Mouse (Mus musculus): Measurements from ENCODE around the gene Tmem186.

The Tmem186 gene

DNA sequence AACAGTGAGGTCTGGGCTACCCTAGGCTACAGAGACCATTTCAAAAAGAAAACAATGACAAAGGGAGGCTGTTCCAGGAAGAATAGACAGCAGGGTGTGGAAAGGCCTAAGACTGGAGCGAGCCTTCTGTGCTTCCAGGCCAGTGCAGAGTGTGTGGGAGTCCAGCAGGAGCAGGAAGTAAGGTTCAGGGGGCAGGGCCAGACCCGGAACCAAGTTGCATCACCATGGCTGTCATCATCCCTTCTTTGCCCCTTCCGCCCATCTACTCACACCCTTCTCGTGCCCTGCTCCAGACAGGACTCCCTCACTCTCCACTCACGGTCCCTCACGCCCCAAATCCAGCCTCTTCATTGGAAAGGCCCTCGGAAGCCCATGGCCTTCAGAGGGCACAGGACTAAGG lies 29.7 kb upstream of the Tmem186 start:
- no peak for DNase-seq (ENCODE audit: low read depth, low spot score)

DNA sequence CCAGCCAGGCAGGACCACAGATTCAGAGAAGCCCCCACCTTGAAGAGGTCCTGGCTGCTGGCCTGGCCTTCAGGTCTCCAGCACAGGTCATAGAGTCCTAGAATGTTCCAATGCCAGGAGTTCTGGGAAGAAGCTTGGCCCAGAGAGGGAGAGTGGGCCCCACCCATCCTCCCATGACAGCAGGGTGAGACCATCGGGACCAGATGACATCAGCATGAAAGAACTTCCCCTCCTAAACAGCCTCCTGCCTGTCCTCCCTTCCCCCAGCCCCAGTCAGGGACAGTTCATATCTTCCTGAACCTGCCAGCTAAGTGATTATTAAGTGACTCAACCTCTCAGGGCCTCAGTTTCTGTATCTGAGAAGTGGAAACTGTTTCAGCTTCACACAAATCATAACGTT lies 28.9 kb upstream of the Tmem186 start:
- DNase-seq (ENCODE audit: low read depth, low spot score), result no peak

DNA sequence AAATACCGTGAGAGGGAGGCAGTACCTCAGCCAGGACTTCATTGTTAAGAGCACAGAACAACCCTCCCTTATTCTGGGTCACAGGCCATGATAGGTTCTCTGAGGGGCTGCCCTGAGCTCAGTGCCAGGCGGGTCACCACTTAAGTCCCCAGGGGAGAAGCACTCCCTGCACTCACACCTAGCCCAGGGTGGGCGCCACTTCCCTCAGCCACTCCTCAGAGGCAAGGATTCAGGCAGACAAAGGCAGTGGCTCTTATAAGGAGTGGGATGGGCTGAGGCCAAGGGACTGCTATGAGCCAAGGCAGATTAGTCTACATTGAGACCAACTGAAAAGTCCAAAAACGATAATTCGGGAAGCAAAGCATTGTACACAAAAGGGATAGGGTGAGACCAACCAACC lies 27.9 kb upstream of the Tmem186 start:
- no peak for DNase-seq (ENCODE audit: low read depth, low spot score)

DNA sequence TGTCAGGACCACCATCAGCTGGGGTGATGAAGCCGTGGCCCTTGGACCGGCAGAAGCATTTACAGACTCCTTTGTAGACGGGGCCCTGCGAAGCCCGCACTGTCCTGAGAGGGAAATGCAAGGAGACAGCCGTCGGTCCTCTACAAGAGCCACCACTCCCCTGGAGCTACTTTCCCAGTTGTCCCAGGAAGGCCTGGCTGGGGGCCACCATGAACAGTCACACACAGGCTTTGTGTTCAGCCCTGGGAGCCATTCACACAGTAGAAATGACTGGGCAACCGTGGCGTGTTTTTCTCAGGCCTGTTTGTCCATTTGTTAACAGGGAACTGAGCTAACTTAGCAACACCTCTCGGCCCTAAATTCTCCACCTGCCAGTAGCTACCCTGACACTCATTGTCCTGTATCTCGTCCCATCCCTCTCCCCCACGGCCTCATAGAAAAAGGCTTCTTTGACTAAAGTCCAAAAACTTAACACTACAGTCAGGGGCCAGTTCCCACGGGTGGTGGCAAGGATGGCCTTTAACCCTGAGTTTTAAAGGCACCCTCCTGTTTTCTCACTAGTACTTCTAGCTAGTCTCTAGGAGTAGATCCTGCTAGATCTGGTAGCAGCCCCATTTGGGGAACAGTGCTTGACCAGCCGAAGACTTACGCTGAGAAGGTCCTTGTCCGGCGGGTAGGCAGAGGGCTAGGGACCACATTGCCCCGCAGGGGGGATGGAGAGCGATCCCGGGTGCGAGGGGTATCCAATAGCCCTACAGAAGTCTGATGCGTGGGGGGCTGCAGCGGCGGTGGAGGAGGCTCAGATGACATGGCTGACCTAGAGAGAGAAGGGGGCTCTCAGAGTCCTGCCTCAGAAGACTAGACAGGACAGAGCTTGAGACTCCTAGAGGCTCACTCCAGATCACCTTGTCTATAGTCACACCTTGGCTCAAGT lies 26.4 kb upstream of the Tmem186 start:
- DNase-seq (ENCODE audit: low read depth, low spot score), result no peak

DNA sequence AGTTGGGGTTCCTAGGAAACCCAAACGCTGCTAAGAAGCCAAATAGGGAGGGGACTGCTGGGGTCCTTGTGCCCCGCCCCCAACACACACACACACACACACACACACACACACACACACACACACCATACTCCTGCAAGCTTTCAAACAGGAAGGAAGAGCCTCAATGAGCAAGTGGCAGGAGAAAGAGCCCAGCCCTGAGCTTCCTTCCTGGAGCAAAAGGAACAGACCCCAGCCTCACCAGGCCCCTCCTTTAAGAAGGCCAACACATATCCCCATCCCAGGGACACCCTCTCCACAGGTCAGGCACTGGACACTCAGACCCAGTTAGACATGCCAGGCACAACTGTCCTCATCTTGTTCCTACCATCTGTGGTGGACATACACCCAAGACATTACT lies 25.5 kb upstream of the Tmem186 start:
- no peak for DNase-seq (ENCODE audit: low read depth, low spot score)

DNA sequence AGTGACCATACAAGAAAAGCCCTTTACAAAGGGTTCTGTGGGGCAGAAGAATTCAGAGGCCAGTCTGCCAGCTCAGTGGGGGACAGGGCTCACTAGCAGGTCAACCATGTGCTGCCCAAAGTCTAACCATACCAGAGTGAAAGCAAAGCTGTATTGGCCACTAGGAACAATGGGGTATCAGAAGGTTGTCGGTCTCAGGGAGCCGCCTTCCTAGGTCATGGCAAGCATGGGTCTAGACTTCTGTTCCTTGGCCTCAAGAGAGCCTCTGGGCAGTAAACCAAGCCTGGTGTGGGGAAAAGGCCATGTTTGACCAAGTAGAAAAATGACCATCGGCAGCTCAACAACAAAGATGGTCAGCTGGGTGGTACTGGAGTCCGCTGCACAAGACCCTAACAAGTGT lies 21.3 kb upstream of the Tmem186 start:
- no peak for DNase-seq (ENCODE audit: low read depth, low spot score)

DNA sequence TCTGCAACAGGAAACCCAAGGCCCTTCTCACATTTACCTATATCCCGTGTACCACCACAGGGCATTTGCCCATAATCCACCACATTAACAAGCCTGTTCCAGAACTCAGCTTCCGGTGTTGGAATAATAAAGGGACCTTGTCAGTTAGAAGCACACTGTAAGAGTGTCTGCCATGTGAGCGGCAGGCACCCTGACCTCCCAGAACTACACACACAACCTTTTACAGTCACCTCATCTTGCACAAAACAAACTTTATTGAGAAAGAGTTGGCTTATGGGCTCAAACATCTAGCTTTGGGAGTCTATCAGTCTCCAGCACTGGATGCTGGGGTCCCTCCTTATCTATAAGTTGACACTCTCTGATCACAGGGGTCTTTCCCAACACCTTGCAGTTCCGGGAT lies 20.8 kb upstream of the Tmem186 start:
- no peak for DNase-seq (ENCODE audit: low read depth, low spot score)

DNA sequence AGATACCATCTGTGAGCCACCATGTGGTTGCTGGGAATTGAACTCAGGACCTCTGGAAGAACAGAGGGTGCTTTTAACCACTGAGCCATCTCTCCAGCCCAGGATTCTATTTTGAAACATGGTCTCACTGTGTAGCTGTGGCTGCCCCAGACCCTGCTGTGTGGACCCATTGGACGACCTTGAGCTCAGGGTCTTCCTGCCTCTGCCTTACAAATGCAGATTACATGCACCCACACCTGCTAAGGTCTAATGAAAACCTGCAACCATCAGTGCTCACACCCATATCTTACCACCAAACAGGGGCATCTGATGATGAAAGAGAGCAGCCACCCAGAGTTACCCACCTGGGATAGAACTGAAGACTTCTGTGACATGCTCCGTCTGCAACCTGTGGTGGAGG lies 18.7 kb upstream of the Tmem186 start:
- no peak for DNase-seq (ENCODE audit: low read depth, low spot score)

DNA sequence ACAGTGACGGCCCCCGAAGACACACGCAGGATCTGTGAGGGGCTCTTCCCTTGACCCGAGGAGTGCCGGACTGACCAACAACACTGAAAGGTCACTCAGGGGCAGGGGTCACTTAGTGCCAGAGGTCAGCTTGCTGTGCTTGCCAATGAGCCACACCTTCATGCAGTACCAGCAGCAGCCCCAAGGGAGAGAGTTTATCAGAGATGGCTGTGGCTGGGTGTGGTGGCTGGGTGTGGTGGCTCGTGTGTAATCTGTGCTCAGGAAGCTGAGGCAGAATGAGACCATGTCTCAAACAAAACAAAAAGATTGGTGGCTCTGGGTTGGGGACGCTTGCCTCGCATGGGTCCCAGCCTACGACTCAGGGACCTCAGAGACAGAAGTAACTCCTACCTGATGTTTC lies 18.1 kb upstream of the Tmem186 start:
- DNase-seq (ENCODE audit: low read depth, low spot score), result no peak

DNA sequence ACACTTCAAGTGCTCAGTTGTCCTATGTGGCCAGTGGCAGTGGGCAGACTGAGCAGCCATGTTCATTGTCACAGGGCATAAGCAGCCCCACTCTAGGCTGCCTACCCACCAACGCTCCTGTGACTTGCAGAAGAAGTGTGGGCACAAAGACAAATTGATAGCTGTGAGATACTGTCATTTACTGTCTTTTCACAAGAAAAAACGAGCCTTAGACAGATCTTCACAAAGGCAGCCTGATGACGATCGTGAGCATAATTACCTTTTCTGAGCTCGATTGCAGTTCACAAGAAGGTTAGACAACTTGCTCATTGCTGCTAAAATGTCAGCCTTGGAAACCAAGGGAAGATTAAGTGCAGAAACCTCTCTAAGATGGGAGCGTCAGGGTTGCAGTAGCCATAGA lies 17.6 kb upstream of the Tmem186 start:
- DNase-seq (ENCODE audit: low read depth, low spot score), result no peak

DNA sequence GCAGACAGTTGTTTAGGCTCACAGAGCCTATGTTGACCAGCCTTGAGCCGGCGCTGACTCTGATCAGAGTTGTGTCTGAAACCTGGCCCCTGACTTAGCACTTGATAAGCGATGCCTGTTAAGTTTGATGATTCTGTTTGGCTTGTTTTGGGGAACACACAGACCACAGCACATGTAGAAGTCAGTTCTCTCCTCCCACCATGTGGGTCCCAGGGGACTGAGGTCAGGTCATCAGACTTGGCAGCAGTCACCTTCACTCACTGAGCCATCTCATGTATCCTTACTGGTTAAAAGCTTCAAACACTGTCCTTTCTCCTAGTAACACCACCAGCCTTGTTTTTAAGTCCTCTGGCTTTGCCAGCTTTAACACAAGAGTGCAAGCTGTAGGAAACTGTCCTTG lies 12.5 kb upstream of the Tmem186 start:
- DNase-seq (ENCODE audit: low read depth, low spot score), result no peak

DNA sequence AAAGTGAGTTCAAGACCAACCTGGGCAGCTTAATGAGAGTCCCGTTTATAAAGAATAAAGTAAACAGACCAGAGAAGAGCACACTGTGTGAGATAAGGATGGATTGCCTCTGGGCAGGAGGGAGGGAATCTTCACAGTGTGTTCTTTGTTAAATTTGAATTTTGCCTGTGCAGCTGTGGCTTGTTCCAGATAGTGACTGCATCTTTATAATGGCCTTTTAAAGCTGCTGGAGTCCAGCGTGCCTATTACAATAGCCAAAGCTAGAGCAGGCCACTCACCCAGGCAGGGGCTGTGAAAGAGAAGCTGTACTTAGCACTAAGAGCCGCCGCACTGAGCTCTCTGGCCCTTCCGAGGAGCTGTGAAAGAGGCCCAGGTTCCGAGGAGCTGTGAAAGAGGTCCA lies 8.0 kb upstream of the Tmem186 start:
- peak; percentile 33 for DNase-seq (ENCODE audit: low read depth, low spot score)

DNA sequence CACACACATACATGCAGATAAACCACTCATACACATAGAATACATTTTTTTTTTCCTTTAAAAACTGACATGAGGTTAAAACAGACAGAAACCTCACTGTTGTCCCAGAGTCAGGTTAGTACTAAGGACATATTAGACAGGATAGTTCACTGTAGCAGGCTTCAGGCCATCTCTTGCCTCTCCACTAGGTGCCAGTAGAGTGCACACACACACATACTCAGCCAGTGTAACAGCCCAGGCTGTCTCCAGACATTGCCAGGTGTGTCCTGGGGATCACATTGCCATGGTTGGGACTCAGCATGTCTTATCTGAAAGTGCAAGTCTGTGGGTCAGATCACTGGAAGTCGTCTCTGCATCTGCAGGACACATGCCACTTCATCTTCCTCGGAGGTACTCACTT lies 6.3 kb upstream of the Tmem186 start:
- DNase-seq (ENCODE audit: low read depth, low spot score), result no peak

DNA sequence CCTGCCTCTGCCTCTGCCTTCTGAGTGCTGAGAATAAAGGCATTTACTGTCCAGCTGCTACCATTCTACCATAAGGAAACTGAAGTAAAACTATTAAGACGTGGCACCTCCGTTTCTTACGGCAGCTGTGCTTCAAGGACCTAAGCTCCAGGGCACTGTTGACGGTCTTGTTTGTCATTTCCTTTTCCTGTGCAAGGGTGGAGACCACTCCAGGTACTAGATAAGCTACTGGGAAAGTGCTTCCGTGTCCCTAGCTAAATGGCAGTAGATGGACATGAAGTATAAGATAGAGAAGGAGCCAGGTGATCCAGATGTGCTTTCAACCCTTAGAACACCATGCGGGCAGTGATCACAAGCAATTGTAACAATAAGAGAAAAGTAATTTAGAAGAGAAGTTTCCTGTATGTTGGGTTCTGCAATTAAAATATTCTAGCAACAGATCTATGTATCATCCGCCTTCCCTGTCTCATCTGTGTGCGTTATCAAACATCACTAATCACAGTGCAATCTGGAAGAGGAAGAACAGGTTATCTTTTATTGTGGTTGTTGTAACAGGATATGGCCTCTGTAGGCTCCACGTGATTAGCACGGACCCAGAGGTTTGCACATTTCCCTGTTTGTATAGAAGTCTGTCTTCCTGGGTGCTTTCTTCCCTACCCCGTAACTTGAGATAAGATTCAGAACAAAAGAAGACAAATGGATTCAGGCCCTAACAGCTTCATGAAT lies 2.1 kb upstream of the Tmem186 start:
- DNase-seq (ENCODE audit: low read depth, low spot score), result no peak

DNA sequence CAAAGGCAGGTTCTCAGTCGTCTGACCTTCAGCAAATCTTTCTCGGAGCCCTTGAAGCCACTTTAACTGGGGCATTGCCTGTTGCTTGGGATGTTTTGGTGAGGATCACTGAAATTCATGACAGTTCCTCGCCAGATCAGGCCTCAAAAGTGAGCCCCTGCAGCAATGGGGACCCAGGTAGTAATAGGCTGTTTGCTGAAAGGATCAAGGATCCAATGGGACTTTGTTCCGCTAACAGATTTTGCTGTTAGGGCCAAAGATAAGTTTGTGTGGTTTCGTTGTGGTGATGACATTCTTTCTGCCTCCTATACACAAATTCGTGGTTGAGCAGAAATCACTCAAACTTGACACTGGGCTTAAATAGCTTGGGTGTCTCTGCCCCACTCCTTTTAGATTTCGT lies 619 bp upstream of the Tmem186 start:
- DNase-seq (ENCODE audit: low read depth, low spot score), result no peak

DNA sequence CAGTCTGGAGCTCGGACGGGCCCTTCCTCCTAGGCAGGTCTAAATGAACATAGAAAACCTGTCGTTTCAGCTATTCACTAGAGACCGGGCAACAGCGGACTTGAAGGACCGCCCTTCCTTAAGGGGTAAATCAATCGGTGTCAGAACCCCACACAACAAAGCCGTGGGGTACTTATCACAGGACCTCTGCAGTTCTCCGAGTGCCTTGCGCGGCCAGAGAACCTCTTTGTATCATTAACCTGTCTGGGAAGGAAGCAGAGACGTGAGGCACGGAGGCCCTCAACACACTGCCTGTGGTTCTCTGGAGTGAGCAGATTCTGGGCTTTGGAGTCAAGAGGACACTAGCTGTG lies 670 bp downstream of the Tmem186 start:
- DNase-seq (ENCODE audit: low read depth, low spot score), result no peak

DNA sequence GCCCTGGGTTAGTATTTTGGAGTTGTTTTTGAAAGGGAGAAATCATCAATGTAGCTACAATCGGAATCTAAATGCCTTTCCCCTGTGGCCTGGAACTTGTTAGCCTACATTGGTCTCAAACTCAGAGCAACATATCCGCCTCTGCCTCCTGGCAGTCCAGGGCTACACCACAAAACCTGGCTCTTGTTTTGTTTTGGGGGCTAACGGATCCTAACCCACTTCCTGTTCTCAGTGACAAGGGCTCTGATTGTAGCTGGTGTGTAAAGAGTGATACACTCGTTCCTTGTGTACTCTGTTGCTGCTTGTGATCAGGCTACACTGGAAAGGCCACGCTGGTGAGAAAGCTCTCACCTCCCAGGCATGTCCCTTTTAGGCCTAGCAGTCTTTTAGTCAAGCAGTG lies 6.1 kb downstream of the Tmem186 start:
- no peak for DNase-seq (ENCODE audit: low read depth, low spot score)

DNA sequence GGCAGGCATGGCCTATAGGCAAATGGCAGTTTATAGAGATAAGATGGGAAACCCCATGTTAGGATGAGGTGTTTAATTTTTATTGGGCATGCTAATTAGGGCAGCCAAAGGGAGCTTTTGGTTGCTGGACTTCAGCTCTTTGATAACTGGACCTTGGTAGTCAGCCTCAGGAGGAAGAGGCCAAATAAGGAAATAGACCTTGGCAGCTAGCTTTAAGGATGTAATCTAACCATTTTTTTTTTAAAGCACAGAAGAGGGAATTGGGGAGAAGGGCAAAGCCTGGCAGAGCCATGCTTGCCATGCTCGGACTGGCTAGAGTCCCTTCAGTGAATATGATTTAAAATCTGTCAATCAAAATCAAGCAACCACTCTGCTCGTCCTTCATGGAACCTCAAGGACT lies 7.1 kb downstream of the Tmem186 start:
- DNase-seq (ENCODE audit: low read depth, low spot score), result no peak

DNA sequence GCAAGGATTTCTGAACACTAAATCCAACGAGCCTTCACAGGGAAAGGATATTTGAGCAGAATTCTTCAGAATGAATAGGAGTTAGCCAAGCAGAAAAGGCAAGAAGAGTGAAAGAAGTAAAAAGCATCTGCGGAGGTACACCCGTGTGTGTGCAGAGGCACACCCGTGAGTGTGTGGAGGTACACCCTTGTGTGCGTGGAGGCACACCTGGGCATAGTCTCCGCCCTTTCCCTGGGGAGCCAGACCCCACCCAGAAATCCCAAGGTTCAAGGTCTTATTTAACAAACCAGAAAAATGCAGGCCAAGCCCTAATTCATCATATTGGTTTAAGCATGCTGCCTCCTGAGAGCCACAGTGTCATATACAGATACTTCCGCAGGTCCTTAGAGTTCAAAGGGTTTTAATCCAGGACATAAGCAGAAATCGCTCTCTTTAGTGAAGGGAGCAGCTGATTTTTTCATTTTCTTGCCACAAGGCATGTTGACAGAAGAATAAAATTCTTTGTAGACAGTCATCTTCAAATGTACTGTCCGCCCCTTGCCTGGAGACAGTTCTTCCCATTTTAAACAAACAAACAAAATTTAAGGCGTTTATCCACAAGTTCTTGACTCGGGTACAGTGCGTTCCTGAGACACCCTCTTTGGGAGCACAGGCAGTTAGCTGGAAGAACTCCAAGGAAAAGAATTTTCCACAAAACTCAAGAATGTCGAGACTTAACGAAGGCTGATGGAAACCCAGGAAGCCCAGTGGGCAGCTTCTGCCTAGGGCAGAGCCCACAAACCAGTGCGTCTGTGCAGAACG lies 17.0 kb downstream of the Tmem186 start:
- no peak for DNase-seq (ENCODE audit: low read depth, low spot score)

DNA sequence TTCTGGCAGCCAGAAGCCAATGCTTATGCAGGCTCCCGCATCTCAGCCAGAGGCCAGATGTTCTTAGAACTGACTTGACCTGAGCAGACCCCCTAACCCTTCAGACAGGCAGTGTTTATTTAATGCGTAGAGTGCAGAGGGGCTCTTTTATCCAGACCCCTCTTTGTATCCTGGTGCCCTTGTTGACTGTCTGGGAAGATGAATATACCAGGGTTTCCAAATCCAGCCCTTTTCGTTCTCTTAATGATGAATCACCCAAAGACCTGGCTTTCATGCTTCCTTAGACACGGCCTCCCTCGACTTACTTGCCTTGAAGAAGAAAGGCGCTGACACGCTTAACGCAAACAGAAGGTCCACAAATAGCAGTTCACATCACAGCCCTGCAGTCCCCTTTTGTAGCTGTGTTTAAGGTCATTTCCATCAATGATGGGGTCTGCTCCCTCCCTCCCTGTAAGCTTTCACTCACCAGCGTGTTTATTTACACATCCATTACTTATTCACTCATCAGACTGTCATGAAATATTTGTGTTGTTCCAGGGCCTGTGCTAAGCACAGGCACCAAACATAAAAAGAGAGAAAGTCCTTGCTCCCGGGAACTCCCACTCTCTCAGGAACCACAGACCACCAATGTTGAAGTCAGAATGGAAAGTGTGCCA lies 17.7 kb downstream of the Tmem186 start:
- no peak for DNase-seq (ENCODE audit: low read depth, low spot score)

DNA sequence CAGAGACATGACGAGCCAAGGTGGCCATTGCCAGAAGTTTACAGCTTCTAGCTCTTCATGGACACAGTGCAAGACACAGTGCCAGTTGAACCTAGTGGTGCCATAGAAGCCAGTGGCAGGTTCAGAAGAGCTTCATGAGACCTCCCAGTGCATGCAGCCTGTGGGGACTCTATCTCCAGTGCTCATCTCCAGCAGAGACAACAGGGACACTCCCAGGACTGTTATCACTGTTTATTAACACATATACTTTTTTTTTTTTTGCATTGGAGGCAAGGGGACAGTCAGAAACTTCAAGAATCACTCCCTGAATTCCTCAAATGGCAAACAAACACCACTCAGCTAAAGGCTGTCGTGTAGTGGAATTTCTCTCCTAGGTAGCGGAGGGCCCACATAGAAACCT lies 24.1 kb downstream of the Tmem186 start:
- no peak for DNase-seq (ENCODE audit: low read depth, low spot score)

DNA sequence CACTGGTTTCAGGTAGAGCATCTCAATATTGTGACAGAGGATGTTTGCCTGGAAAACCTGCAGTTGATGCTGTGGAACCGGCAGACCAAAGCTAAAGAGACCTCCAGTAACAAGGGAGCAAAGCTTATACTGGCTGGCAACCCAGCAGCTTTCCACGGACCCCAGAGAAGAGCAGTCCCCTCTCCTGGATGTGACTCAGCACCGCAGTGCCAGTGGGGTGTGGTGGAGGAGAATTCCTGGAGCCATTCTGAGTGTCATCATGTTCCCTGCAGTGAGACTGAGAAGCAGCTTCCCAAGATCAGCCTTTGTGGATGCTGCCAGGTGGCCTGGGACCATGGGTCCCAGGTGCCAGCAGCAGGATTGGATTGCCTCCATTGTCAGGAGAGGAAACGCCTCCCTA lies 24.5 kb downstream of the Tmem186 start:
- DNase-seq (ENCODE audit: low read depth, low spot score), result no peak
